Mouse (Mus musculus) small intestine, adult 2 months (tissue): ENCODE results near the gene Gm10491.

ENCODE experiments used
- CTCF ChIP-seq: fragments of 200-500 bp; IDR thresholded peaks from 2 replicates; pipeline ENCODE4 v1.5.1; 2012; ENCODE audit warnings: low read depth, mild to moderate bottlenecking, control low read depth, inconsistent platforms, low read length, moderate library complexity, mixed read lengths; ENCODE audit not compliant: insufficient replicate concordance, insufficient read length; ENCODE audit errors: extremely low read depth
- POLR2A ChIP-seq: fragments of 200-500 bp; IDR thresholded peaks from 2 replicates; pipeline ENCODE4 v1.6.1; 2012; ENCODE audit warnings: low read depth, mild to moderate bottlenecking, control low read depth, inconsistent platforms, low read length, moderate library complexity

- TF ChIP-seq CTCF, result no peak
- no peak for TF ChIP-seq POLR2A
These were observed 39.7 kb upstream of the Gm10491 start, which contains the start of gene Hdac6 for GRCm38 (mm10) chrX:7947108-7947899.
